Mouse (Mus musculus): ENCODE results near the gene Guca1b.

DNA sequence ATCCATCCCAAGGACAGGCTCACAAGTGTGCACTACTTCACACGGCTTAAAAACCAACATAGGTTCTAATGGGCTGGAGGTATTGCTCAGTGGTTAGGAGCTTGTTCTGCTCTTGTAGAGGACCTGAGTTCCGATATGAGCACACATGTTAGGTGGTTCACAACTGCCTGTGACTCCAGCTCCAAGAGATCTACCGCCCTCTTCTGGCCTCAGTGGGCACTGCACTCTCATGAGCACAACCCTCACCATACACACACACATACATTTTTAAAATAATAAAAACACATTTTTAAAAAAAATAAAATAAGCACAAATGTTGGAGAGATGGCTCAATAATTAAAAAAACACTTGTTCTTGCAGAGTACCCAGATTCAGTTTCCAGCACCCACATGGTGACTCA, 1.1 kb upstream of the Guca1b start:
- TF ChIP-seq CTCF (IDR thresholded peaks at IDR 0.05; ENCODE audit: borderline replicate concordance, extremely low read depth, insufficient read depth, insufficient read length) (0 out of 2 replicates have a peak, but pooled peaks have one; percentile 15), POLR2A (IDR thresholded peaks at IDR 0.05; ENCODE audit: borderline replicate concordance, extremely low read depth, insufficient read depth, insufficient read length, poor library complexity, severe bottlenecking) (no peak)
